Mouse (Mus musculus): ENCODE measurements around the gene Dnajb3. TPM values are rescaled to one million over a fixed set of nuclear protein-coding genes. Genes with fewer than 3 reads are reported as not detected.
"Not testable (repeated sequence)": the region's sequence is repeated elsewhere in the genome, so short reads cannot be mapped to it uniquely, and the experiment has no call there.

Gene Dnajb3
- polyA plus RNA-seq, 1 experiment: 10.2 TPM

DNA sequence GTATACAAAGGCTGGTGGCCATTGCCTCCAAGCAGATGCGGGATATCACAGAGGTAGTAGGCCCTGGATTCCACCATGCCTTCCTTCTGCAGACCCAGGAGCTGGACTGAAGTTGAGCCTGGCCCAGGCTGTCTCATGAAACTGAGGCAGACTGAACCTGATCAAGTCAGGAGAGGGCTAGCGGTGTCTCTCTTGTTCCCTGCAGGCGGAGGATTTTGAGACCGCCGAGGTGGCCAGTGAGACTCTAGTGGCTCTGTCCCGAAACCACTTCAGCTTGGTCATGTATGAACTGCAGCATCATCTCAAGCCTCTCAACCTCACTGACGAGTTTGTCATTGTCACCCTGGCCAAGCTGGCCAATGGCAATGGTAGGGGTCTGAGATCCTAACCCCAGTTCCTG, 24.8 kb upstream of the Dnajb3 start:
- no peak overlapping the region for H3K4me3 ChIP-seq (replicated peaks; ENCODE audit: control insufficient read depth, low read depth, low read length)
- 70% methylated on average over 7 of the region's 7 CpGs for WGBS
- no peaks in the 10 kb centered on the region; the same call in 1 of the 2 replicates for H3K4me1 ChIP-seq (ENCODE audit: control insufficient read depth, insufficient read depth, low read length)
- TF ChIP-seq POLR2A (IDR thresholded peaks at IDR 0.05; ENCODE audit: borderline replicate concordance, control insufficient read depth, low read depth, low read length) (no peak), CTCF (IDR thresholded peaks at IDR 0.05; ENCODE audit: control insufficient read depth, insufficient read depth, low read length) (no peak)
- no peak overlapping the region for H3K27ac ChIP-seq (ENCODE audit: control insufficient read depth, insufficient read depth, low read depth, low read length, poor library complexity)

DNA sequence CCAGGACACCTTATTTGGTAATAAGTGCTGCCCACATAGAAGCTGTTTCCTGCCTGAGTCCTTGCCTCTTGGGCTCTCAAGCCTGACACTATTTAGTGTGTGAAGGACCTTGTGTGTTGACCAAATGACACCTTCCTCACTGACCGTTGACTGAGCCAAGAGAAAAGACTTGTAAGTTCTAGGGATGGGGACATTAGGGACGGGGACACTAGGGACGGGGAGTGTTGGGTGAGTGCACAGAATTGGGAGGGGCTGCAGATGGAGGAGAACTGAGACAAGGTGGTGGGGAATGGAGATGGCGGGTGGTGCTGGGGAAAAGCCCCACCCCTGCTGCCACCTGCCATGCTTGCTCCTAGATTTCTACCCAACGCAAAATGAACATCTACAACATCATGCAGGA, 24.4 kb upstream of the Dnajb3 start:
- no peak for TF ChIP-seq CTCF (IDR thresholded peaks at IDR 0.05; ENCODE audit: control insufficient read depth, insufficient read depth, low read length)
- TF ChIP-seq POLR2A (IDR thresholded peaks at IDR 0.05; ENCODE audit: borderline replicate concordance, control insufficient read depth, low read depth, low read length): no peak
- WGBS: 78% methylated on average over 5 of the region's 5 CpGs

GRCm38 (mm10) chr1:88229566-88229965, 24.0 kb upstream of the Dnajb3 start:
- Histone ChIP-seq H3K27ac (ENCODE audit: control insufficient read depth, insufficient read depth, low read depth, low read length, poor library complexity) (no peak overlapping the region), H3K4me3 (replicated peaks; ENCODE audit: control insufficient read depth, low read depth, low read length) (no peak overlapping the region), H3K4me1 (ENCODE audit: control insufficient read depth, insufficient read depth, low read length) (no peaks in the 10 kb centered on the region; the same call in 1 of the 2 replicates)
- TF ChIP-seq CTCF (IDR thresholded peaks at IDR 0.05; ENCODE audit: control insufficient read depth, insufficient read depth, low read length): no peak
- no peak for TF ChIP-seq POLR2A (IDR thresholded peaks at IDR 0.05; ENCODE audit: borderline replicate concordance, control insufficient read depth, low read depth, low read length)
- WGBS: 73% methylated on average over 3 of the region's 3 CpGs

More for the DNA sequence above, 24.4 kb upstream of the Dnajb3 start:
- Histone ChIP-seq H3K4me3 (replicated peaks; ENCODE audit: control insufficient read depth, low read depth, low read length) (no peak overlapping the region), H3K27ac (ENCODE audit: control insufficient read depth, insufficient read depth, low read depth, low read length, poor library complexity) (no peak overlapping the region), H3K4me1 (ENCODE audit: control insufficient read depth, insufficient read depth, low read length) (no peaks in the 10 kb centered on the region; the same call in 1 of the 2 replicates)

DNA sequence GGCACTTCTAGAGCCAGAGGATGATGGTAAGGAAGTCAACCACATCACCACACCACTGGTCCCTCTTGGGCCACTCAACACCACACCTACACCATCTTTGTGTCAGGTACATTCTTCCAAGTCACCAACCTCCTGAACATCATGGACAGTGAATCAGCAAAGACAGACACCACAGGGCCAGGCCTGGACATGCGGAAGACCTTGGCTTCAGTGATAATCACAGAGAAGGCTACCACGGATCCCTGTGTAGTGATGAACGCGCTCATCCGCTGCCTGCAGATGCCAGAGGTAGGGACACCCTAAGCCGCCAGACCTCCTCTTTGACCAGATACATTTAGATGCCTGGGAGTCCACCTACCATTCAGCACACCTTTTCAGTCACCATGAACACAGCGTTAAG, 22.5 kb upstream of the Dnajb3 start:
- H3K27ac ChIP-seq (ENCODE audit: control insufficient read depth, insufficient read depth, low read depth, low read length, poor library complexity): no peak overlapping the region
- H3K4me3 ChIP-seq (replicated peaks; ENCODE audit: control insufficient read depth, low read depth, low read length): no peak overlapping the region
- 66% methylated on average over 7 of the region's 7 CpGs for WGBS
- no peak for TF ChIP-seq POLR2A (IDR thresholded peaks at IDR 0.05; ENCODE audit: borderline replicate concordance, control insufficient read depth, low read depth, low read length)
- TF ChIP-seq CTCF (IDR thresholded peaks at IDR 0.05; ENCODE audit: control insufficient read depth, insufficient read depth, low read length): no peak
- no peaks in the 10 kb centered on the region; the same call in 1 of the 2 replicates for H3K4me1 ChIP-seq (ENCODE audit: control insufficient read depth, insufficient read depth, low read length)

DNA sequence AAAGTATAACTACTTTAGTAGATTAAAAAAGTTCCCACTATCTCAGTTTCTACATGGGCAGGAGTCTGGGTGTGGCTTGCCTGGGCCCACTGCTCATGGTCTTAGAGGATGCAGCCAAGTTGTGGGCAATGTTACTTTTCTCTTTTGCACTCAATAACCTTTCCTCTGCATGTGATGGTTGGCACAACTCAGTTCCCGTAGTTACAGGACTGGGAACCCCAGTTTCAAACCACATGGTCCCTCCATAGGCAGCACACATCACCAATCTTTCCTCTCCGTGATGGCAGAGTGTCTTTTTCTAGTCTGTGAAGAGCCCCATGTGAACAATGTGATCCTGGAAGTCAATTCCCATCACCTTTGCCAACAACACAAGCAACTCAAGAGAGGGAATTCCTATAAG, 21.9 kb upstream of the Dnajb3 start:
- Histone ChIP-seq H3K4me1 (ENCODE audit: control insufficient read depth, insufficient read depth, low read length) (no peaks in the 10 kb centered on the region; the same call in 1 of the 2 replicates), H3K27ac (ENCODE audit: control insufficient read depth, insufficient read depth, low read depth, low read length, poor library complexity) (no peak overlapping the region), H3K4me3 (replicated peaks; ENCODE audit: control insufficient read depth, low read depth, low read length) (no peak overlapping the region)
- TF ChIP-seq POLR2A (IDR thresholded peaks at IDR 0.05; ENCODE audit: borderline replicate concordance, control insufficient read depth, low read depth, low read length): no peak
- TF ChIP-seq CTCF (IDR thresholded peaks at IDR 0.05; ENCODE audit: control insufficient read depth, insufficient read depth, low read length): no peak
- WGBS: 51% methylated on average over 2 of the region's 2 CpGs

DNA sequence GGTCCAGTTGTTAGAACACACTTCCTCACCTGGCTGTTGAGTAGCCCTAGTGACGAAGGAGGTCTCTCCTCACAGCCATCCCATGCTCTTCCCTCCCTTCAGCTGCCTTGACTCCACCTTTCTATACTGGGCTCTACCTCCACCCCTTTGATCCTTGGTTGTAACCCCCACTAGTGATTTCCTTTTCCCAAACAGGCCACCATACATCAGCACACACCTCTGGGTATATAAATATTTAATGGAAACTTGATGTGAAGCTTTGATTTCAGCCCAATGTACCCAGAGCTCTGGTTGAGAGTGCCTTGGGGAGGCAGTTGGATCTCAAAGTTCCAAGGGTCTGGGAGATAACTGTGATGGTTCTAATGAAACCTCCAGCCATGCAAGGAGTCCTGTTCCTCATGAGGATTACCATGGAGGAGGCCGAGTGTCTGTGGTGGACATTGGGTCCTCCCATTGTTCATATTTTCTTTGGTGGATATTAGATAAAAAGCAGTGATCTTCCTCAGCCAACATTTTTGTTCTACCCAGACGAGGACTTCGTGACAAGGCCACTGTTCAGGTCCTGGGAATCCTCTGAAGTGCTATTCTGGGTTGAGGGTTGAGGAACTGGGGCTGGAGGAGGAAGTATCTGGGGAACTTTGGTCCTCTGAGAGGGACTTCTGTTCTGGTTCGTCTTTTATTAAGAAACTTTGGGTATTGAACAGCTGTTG, 21.2 kb upstream of the Dnajb3 start, which contains the start of gene Mroh2a:
Gene Mroh2a, plus strand, starts transcription at position 317 of the 710 bp plus-strand sequence.
- Histone ChIP-seq H3K4me1 (ENCODE audit: control insufficient read depth, insufficient read depth, low read length) (no peaks in the 10 kb centered on the region; the same call in 1 of the 2 replicates), H3K27ac (ENCODE audit: control insufficient read depth, insufficient read depth, low read depth, low read length, poor library complexity) (no peak within 1 kb of the TSS), H3K4me3 (replicated peaks; ENCODE audit: control insufficient read depth, low read depth, low read length) (no peak within 1 kb of the TSS)
- TF ChIP-seq CTCF (IDR thresholded peaks at IDR 0.05; ENCODE audit: control insufficient read depth, insufficient read depth, low read length): no peak
- no peak for TF ChIP-seq POLR2A (IDR thresholded peaks at IDR 0.05; ENCODE audit: borderline replicate concordance, control insufficient read depth, low read depth, low read length)
- WGBS: 44% methylated on average over 5 of the region's 5 CpGs

DNA sequence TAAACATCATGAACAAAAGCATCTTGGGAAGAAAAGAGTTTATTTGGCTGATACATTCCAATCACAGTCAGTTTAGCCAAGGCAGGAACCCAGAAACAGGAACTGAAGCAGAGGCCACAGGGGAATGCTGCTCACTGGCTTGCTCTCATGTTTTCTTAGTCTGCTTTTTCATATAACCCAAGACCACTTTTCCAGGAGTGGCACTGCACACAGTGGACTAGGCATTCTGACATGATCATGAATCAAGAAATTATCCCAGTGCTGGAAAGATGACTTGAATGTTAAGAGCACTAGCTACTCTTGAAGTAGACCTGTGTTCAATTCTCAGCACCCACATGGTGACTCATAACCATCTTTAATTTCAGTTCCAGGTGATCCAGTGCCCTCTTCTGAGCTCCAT, 20.2 kb upstream of the Dnajb3 start:
- Histone ChIP-seq H3K4me1 (ENCODE audit: control insufficient read depth, insufficient read depth, low read length) (no peaks in the 10 kb centered on the region; the same call in 1 of the 2 replicates), H3K4me3 (replicated peaks; ENCODE audit: control insufficient read depth, low read depth, low read length) (no peak overlapping the region), H3K27ac (ENCODE audit: control insufficient read depth, insufficient read depth, low read depth, low read length, poor library complexity) (no peak overlapping the region)
- TF ChIP-seq CTCF (IDR thresholded peaks at IDR 0.05; ENCODE audit: control insufficient read depth, insufficient read depth, low read length) (no peak), POLR2A (IDR thresholded peaks at IDR 0.05; ENCODE audit: borderline replicate concordance, control insufficient read depth, low read depth, low read length) (no peak)

- WGBS: 35% methylated on average over 2 of the region's 2 CpGs
- H3K4me1 ChIP-seq (ENCODE audit: control insufficient read depth, insufficient read depth, low read length); H3K4me3 ChIP-seq (replicated peaks; ENCODE audit: control insufficient read depth, low read depth, low read length); H3K27ac ChIP-seq (ENCODE audit: control insufficient read depth, insufficient read depth, low read depth, low read length, poor library complexity): not testable (repeated sequence)
Measured at GRCm38 (mm10) chr1:88225301-88225700, 19.7 kb upstream of the Dnajb3 start.
